Mouse (Mus musculus) CD4-positive, CD25-positive, alpha-beta regulatory T cell, adult 2 months (primary cell): ENCODE data around the gene Rpl32.
A peak's percentile ranks its signal among the peaks of the same experiment; 100 is the strongest.

ENCODE experiments used
- DNase-seq: peaks from one replicate; pipeline ENCODE4 v3.0.0-alpha.2; 2012; ENCODE audit warnings: low read depth, low spot score

Rpl32 gene

DNA sequence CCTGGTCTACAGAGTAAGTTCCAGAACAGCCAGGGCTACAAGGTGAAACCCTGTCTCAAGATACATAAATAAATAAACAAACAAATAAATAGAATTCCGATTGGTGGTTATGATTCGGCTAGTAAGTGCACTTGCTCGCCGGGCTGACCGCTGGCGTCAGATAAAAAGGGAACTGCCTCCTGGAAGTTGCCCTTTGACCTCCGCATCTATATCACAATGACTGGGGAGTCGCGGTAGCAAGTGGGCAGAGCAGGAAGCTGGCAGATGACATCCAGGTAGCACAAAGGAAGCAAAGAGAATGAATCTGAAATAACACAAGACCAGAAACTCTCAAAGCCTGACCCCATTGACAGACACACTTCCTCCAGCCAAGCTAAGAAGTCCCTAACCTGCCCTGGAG, 41.2 kb downstream of the Rpl32 start:
- DNase-seq, result no peak

- DNase-seq, result peak; percentile 37
Observed at GRCm38 (mm10) chr6:115764179-115764578, 44.4 kb downstream of the Rpl32 start.

DNA sequence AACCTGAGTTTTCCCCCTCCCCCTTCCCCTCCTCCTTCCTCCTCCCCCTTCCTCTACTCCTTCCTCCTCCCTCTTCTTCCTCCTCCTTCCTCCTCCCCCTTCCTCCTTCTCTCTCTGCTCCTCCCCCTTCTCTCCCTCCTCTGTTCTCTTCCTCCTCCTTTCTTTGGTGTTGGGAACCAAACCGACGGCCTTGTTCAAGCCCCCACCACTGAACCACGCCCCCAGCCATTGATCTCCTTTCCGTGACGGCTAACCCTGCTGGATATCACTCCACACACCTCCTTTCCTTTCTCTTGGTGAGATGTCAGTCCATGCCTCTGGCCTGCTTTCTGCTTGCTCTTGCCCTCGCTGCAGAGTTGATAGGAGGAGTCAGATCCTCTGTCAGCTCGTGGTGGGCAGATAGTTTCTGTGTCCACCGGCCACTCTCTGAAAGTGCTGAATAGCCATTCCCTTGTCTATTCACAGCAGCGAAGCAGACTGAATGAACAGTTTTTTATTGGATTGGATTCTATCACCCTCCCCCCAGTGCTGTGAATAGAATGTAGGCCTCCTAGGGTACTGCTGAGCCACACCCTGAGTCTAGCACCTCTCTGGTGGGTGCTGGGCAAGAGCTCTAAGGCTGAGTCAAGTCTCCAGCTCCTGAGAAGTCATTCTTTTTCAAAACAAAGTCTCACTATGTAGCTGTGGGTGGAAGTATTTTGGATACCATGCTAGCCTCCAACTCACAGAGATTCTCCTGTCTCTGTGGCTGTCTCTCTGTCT, 46.4 kb downstream of the Rpl32 start, which contains the start of gene Tmem40:
Gene Tmem40, minus strand, starts transcription at position 416 of the 762 bp plus-strand sequence.
- DNase-seq, result peak; percentile 69

GRCm38 (mm10) chr6:115760982-115761381, 47.6 kb downstream of the Rpl32 start:
- no peak for DNase-seq

DNA sequence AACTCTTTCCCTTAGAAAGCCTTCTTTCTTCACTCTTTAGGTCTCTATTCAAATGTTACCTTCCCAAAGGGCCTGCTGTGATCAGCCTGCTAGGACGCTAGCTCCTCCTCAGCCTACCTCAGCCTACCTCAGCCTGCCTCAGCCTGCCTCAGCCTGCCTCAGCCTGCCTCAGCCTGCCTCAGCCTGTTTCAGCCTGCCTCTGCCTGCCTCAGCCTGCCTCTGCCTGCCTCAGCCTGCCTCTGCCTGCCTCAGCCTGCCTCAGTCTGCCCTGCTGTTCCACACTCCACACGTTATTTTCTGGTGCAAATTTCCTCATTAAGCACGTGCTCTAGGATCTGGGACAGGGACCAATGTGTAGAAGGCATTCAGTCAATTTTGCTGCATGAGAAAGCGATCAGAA, 48.4 kb downstream of the Rpl32 start:
- no peak for DNase-seq

DNA sequence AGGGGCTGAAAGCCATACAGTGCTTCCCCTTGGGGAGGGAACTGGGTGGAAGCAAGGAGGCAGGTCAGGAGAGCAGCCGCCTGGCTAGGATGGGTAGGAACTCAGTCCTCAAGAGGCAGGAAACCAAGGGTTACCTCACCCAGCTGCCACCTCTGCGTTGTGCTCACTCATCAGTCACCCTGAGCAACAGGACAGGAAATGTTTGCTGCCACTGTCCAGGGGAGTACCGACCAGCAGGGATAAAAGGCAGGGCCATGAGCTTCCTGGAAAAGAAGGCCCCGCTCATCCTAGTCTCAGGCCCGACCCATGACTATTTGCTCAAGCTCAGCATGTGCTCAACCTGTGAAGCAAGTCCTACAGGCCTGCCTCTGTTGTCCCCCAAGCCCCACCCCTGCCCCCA, 49.1 kb downstream of the Rpl32 start:
- DNase-seq, result no peak

- peak; percentile 26 for DNase-seq
Observed at GRCm38 (mm10) chr6:115758981-115759435, 49.5 kb downstream of the Rpl32 start.

DNA sequence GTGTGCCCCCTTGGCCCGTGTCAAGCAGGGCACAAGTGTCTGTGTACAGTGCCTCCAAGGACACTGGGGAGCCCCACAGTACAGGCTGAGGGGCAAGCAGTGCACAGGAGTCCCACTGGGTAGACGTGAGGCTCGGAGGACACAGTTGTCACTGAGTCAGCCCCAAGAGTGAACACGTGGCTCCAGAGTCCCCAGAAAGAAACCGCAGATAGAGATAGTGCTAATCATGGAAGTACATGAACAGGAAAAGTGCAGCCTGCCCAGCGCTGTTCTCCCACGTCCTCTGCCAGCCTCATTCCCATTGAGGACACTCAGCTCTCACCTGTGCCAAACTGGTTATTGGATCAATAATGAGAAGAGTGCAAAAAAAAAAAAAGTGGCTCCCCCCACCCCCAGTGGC, 53.0 kb downstream of the Rpl32 start:
- DNase-seq, result no peak
